Mouse (Mus musculus) liver, embryonic 16.5 days (tissue): ENCODE results near the gene Rhoj. TPM values are rescaled to one million over a fixed set of nuclear protein-coding genes. Genes with fewer than 3 reads are reported as not detected.

ENCODE experiments used
- ATAC-seq: fragments of 200-750 bp; cut with Nextera tagmentation; 2 replicates; pipeline ENCODE4 v1.8.0; 2017; ENCODE audit warnings: low read depth, mild to moderate bottlenecking, moderate number of reproducible peaks, moderate library complexity
- H3K27ac ChIP-seq: fragments of 300-500 bp; sonication (generic); 2 replicates; pipeline ENCODE4 v1.5.1; 2014; ENCODE audit warnings: mild to moderate bottlenecking, low read length
- H3K27me3 ChIP-seq: fragments of 300-500 bp; sonication (generic); 2 replicates; pipeline ENCODE4 v1.6.1; 2014; ENCODE audit warnings: low read depth, low read length, mixed read lengths; ENCODE audit not compliant: control insufficient read depth, insufficient read depth
- H3K36me3 ChIP-seq: fragments of 300-500 bp; sonication (generic); 2 replicates; pipeline ENCODE4 v1.6.1; 2014; ENCODE audit warnings: mild to moderate bottlenecking; ENCODE audit not compliant: control insufficient read depth, insufficient read depth
- H3K4me1 ChIP-seq: fragments of 300-500 bp; sonication (generic); 2 replicates; pipeline ENCODE4 v1.6.1; 2014; ENCODE audit warnings: low read depth, low read length, mixed read lengths; ENCODE audit not compliant: control insufficient read depth
- H3K4me2 ChIP-seq: fragments of 300-500 bp; sonication (generic); 2 replicates; pipeline ENCODE4 v1.6.1; 2014; ENCODE audit warnings: low read depth, low read length, mixed read lengths
- H3K4me3 ChIP-seq: fragments of 300-500 bp; sonication (generic); 2 replicates; pipeline ENCODE4 v1.5.1; 2014; ENCODE audit warnings: low read depth, mild to moderate bottlenecking, low read length
- H3K9ac ChIP-seq: fragments of 300-500 bp; sonication (generic); 2 replicates; pipeline ENCODE4 v1.6.1; 2014; ENCODE audit warnings: low read depth, low read length
- H3K9me3 ChIP-seq: fragments of 300-500 bp; sonication (generic); replicated peaks from 2 replicates; pipeline ENCODE4 v1.6.1; 2016; ENCODE audit warnings: low read length; ENCODE audit not compliant: control insufficient read depth
- WGBS: fragments of 180-500 bp; shearing (Covaris S2); extraction: QIAGEN DNeasy Blood & Tissue Kit; methylation state at CpG from one replicate; pipeline ENCODE4 v1.1.7; 2014; ENCODE audit not compliant: insufficient replicate concordance; 5-methylcytosine and 5-hydroxymethylcytosine counted together
- polyA plus RNA-seq: library from polyadenylated mRNA; unstranded; fragments of >200 nt; fragmentation: Nextera tagmentation; extraction: Ambion mirVana; gene quantifications from 2 replicates; pipeline ENCODE4 v1.2.1, GENCODE M21; 2015

Rhoj gene
- polyA plus RNA-seq, 1 experiment from 2014 or later = 6.6 TPM

DNA sequence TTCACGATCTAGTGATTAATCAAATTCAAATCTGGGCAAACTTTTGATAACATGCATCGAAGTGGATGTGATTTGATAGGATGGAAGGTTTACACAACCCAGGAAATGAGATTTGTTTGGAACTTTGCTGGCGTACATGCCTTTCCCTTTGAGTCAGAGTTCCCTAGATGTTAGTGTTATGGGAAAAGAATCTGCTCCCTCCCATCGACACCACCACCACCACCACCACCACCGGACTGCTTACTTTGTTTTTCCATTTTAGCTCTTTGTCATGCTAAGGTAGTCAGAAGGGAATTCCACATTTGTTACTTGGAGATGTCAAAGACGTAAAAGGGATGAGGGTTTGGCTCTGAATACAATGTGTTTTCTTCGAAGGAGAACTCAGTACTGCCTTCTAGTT is 46.2 kb downstream of the Rhoj start:
- Histone ChIP-seq H3K4me3 (no peak overlapping the region), H3K27me3 (no peaks in the 10 kb centered on the region), H3K9me3 (no peaks in the 10 kb centered on the region), H3K27ac (no peak overlapping the region), H3K4me2 (no peak overlapping the region), H3K4me1 (no peaks in the 10 kb centered on the region), H3K36me3 (no peaks in the 10 kb centered on the region), H3K9ac (no peak overlapping the region)
- ATAC-seq = no peak
- 54% methylated on average over 7 of the region's 7 CpGs for WGBS

DNA sequence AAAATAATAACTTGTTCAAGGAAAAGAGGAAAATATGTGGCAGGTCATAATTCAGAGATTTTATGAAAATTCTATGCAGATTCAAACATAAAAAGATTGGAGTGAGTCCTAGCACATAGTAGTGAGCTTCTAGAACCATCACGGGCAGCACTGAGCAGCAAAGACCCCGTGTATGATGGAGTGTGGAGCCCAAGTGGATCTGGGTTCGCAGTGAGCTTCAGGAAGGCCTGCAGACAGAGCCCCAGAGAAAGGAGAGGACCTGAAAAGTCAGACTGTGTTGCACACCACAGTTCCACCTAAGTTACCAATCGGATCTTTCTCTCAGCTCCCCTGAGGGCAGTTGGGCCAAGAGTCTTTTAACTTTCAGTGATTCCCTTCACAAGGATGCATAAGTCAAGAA is 49.7 kb downstream of the Rhoj start:
- H3K9ac ChIP-seq = no peak overlapping the region
- whole genome bisulfite sequencing = 59% methylated on average over 4 of the region's 4 CpGs
- no peaks in the 10 kb centered on the region for H3K4me1 ChIP-seq
- no peaks in the 10 kb centered on the region for H3K9me3 ChIP-seq
- no peak overlapping the region for H3K4me2 ChIP-seq
- no peak for ATAC-seq
- H3K4me3 ChIP-seq = no peak overlapping the region
- H3K36me3 ChIP-seq = no peaks in the 10 kb centered on the region
- H3K27me3 ChIP-seq = no peaks in the 10 kb centered on the region
- no peak overlapping the region for H3K27ac ChIP-seq

DNA sequence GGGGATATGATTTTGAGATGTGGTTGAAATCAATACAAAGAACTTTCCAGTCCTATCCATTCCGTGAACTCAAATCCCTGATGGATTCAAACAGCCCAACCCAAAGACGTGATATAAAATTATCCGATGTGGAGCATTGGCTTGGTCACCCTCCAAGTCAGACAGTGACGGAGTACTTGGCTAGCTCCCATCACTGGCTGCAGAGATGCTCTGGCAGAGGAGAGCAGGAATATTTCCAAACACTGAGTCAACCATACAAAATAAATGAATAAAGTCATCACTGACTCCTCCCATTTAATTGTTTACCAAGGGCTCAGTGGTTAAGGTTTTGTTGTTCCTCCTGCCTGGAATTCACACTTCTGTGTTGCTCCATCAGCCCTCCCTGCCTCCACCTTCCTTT is 50.6 kb downstream of the Rhoj start:
- 73% methylated on average over 4 of the region's 4 CpGs for WGBS
- Histone ChIP-seq H3K9ac (no peak overlapping the region), H3K27me3 (no peaks in the 10 kb centered on the region), H3K4me1 (no peaks in the 10 kb centered on the region), H3K36me3 (no peaks in the 10 kb centered on the region), H3K4me3 (no peak overlapping the region), H3K4me2 (no peak overlapping the region), H3K27ac (no peak overlapping the region), H3K9me3 (no peaks in the 10 kb centered on the region)
- no peak for ATAC-seq

DNA sequence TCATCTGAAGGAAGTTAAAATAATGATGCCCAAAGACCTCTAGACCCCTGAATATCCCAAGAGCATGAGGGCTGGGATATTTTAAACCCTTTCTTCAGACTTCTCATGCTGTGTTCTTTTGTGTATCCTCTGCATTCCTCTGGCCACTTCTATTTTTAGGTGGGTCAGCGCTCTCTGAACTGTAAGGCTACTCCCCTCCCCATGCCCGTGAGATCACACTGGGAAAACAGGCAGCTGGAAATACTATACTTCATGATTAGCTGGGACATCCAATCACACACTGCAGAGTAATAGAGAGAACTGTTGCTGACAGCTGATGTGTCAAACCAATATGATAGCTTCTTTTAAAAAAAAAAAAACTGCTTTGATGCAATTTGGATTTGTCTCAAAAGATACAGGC is 51.4 kb downstream of the Rhoj start:
- no peaks in the 10 kb centered on the region for H3K36me3 ChIP-seq
- no peaks in the 10 kb centered on the region for H3K27me3 ChIP-seq
- 57% methylated on average over 2 of the region's 2 CpGs for WGBS
- H3K4me3 ChIP-seq = no peak overlapping the region
- no peak overlapping the region for H3K9ac ChIP-seq
- no peak for ATAC-seq
- no peak overlapping the region for H3K4me2 ChIP-seq
- H3K27ac ChIP-seq = no peak overlapping the region
- no peaks in the 10 kb centered on the region for H3K9me3 ChIP-seq
- H3K4me1 ChIP-seq = no peaks in the 10 kb centered on the region

DNA sequence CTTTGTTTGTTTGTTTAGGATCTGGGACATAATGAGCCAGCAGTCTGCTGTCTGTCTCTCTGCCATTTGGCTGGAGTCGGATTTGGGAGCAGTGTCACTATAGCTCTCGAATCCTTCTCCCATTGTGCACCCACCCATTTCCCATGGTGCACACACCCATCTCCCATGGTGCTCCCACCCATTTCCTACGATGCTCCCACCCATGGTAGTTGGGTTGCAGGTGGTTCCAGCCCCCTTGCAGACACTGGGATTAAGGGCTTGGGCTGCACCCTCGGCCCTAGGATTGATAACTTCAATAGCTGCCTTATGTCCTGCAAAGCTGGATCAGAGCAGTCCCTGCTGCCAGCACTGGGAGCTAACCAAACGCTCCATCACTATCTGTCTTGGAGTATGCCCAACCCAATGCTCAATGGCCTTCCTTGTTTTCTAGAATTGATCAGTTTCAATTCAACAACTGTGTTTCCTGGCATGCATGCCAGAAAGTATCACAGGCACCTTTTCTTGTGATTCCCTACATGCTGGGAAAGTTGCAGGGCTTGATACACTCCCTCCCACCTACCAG is 51.9 kb downstream of the Rhoj start:
- no peak overlapping the region for H3K9ac ChIP-seq
- ATAC-seq = no peak
- no peaks in the 10 kb centered on the region for H3K27me3 ChIP-seq
- H3K36me3 ChIP-seq = no peaks in the 10 kb centered on the region
- no peak overlapping the region for H3K27ac ChIP-seq
- no peak overlapping the region for H3K4me2 ChIP-seq
- no peaks in the 10 kb centered on the region for H3K9me3 ChIP-seq
- no peaks in the 10 kb centered on the region for H3K4me1 ChIP-seq
- WGBS = 52% methylated on average over 5 of the region's 5 CpGs
- no peak overlapping the region for H3K4me3 ChIP-seq

DNA sequence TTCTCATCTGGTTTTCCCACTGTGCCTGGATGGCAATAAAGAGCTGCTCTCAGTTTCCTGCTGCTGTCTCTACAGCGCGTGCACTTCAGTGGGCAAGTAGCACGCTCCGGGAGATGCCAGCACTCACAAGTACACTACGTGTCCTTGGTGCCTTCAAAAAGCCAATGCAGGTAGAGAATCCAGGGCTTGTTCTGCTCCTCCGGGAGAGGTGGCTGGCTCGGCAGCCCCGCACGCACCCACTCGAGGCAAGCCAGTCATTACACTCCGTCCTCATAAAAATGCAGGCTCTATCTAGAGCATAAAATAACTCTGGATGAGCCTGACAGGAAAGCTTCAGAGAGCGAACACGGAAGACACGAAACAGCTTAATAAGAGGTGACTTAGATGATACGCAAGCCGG is 54.3 kb downstream of the Rhoj start:
- Histone ChIP-seq H3K4me1 (no peaks in the 10 kb centered on the region), H3K27me3 (no peaks in the 10 kb centered on the region), H3K36me3 (no peaks in the 10 kb centered on the region), H3K4me2 (no peak overlapping the region), H3K27ac (no peak overlapping the region), H3K4me3 (no peak overlapping the region), H3K9me3 (no peaks in the 10 kb centered on the region), H3K9ac (no peak overlapping the region)
- 84% methylated on average over 16 of the region's 16 CpGs for WGBS
- ATAC-seq = no peak

DNA sequence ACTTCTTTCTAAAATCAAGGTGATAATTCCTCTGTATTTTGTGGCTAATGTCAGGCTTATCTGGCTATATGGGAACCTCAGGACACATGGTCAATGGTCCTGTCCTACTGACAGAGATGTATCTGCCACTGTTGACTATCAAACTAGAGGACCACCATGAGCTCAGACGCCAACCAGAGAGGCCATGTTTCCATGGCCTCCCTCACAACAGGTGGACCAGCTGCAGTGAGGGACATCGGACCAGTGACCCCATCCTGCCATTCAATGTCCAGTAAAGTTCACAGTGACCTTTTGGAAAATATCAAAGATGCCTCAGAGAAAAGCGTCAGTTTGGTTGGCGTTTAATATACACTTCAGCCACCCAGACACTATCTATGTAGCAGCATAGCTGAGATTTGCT is 56.3 kb downstream of the Rhoj start:
- Histone ChIP-seq H3K4me1 (no peaks in the 10 kb centered on the region), H3K27ac (no peak overlapping the region)
- ATAC-seq = no peak

DNA sequence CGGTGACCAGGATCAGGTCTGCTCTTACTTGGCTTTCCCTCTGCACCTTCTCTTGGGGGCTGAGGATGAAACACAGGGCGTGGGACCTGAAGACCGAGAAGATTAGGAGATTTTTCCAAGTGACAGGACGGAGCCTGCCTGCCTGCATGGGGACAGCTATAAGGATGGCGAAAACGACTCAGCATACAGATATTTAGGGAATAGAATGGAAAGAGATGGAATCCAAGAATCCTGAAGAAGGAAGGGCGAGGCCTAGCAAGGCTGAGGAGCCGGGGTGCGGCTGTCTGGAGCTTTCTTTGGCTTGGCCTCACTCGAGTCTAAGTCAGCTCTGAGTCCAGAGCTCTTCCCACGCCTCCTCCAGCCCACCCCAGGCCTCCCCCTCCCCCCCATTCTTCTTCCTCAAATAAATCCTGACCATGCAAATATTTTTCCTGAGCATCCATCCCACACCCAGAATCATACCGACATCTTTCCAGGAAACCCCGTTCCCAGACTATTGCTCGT is 57.6 kb downstream of the Rhoj start:
- no peak overlapping the region for H3K27ac ChIP-seq
- H3K4me3 ChIP-seq = no peak overlapping the region
- ATAC-seq = no peak
- no peak overlapping the region for H3K4me2 ChIP-seq
- 73% methylated on average over 14 of the region's 14 CpGs for WGBS
- H3K4me1 ChIP-seq = no peaks in the 10 kb centered on the region
- no peaks in the 10 kb centered on the region for H3K36me3 ChIP-seq
- H3K27me3 ChIP-seq = no peaks in the 10 kb centered on the region
- H3K9ac ChIP-seq = no peak overlapping the region
- H3K9me3 ChIP-seq = no peaks in the 10 kb centered on the region

More for the DNA sequence above, 56.3 kb downstream of the Rhoj start:
- no peak overlapping the region for H3K4me2 ChIP-seq
- no peak overlapping the region for H3K4me3 ChIP-seq
- 71% methylated on average over 4 of the region's 4 CpGs for WGBS
- H3K9me3 ChIP-seq = no peaks in the 10 kb centered on the region
- H3K9ac ChIP-seq = no peak overlapping the region
- H3K27me3 ChIP-seq = no peaks in the 10 kb centered on the region
- no peaks in the 10 kb centered on the region for H3K36me3 ChIP-seq

DNA sequence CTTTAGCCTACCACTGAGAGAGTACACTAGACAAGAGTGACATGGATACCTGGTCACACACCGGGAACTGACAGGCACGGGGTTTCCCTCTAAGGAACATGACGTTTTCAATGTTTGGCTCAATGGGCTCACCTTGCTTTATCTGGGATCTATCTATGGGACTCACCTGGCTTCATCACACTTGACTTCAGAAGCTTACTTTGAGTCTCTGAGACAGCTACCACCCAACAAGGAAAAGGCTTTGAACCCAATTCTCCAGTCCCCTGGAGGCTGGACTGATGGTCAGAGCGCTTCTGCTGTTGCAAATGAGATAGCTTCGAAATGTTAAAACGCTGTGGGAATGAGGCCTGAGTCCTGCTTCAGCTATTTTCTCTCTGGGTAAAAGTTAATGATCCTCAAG is 59.2 kb downstream of the Rhoj start:
- no peak overlapping the region for H3K4me3 ChIP-seq
- no peak overlapping the region for H3K27ac ChIP-seq
- ATAC-seq = no peak
- WGBS = 68% methylated on average over 6 of the region's 6 CpGs
- no peaks in the 10 kb centered on the region for H3K36me3 ChIP-seq
- no peaks in the 10 kb centered on the region for H3K27me3 ChIP-seq
- no peaks in the 10 kb centered on the region for H3K4me1 ChIP-seq
- H3K9ac ChIP-seq = no peak overlapping the region
- no peak overlapping the region for H3K4me2 ChIP-seq
- no peaks in the 10 kb centered on the region for H3K9me3 ChIP-seq
